Mouse (Mus musculus) spleen, adult 2 months (tissue): ENCODE data around the gene Clic5. TPM values are rescaled to one million over a fixed set of nuclear protein-coding genes. Genes with fewer than 3 reads are reported as not detected.
"Not testable (repeated sequence)": the region's sequence is repeated elsewhere in the genome, so short reads cannot be mapped to it uniquely, and the experiment has no call there.

ENCODE experiments used
- DNase-seq, 2 experiments: peaks; one replicate each; pipeline versions ENCODE4 v3.0.0 to v3.0.0-alpha.2; 2012 to 2021; ENCODE audit warnings: low spot score in 2 of 2, low read depth in 1 of 2
- H3K27ac ChIP-seq: fragments of 200-500 bp; 2 replicates; pipeline ENCODE4 v1.5.1; 2012; ENCODE audit warnings: low read length, inconsistent platforms; ENCODE audit not compliant: insufficient read depth
- H3K27me3 ChIP-seq: fragments of 200-500 bp; 2 replicates; pipeline ENCODE4 v1.6.1; 2012; ENCODE audit warnings: mild to moderate bottlenecking, moderate library complexity, low read length, inconsistent platforms; ENCODE audit not compliant: control insufficient read depth, insufficient read depth
- H3K36me3 ChIP-seq: fragments of 200-500 bp; 2 replicates; pipeline ENCODE4 v1.6.1; 2012; ENCODE audit warnings: mild to moderate bottlenecking, low read length, inconsistent platforms; ENCODE audit not compliant: control insufficient read depth, insufficient read depth
- H3K4me1 ChIP-seq: fragments of 200-500 bp; 2 replicates; pipeline ENCODE4 v1.6.1; 2011; ENCODE audit warnings: inconsistent platforms; ENCODE audit not compliant: control insufficient read depth, insufficient read depth, insufficient read length
- H3K4me3 ChIP-seq: fragments of 200-500 bp; 2 replicates; pipeline ENCODE4 v1.5.1; 2011; ENCODE audit warnings: mild to moderate bottlenecking, inconsistent platforms; ENCODE audit not compliant: insufficient read depth, insufficient read length; ENCODE audit errors: extremely low read depth
- CTCF ChIP-seq: fragments of 200-500 bp; IDR thresholded peaks from 2 replicates; pipeline ENCODE4 v1.5.1; 2011; ENCODE audit warnings: mild to moderate bottlenecking, inconsistent platforms; ENCODE audit not compliant: insufficient read depth, insufficient read length, insufficient replicate concordance; ENCODE audit errors: extremely low read depth
- POLR2A ChIP-seq: fragments of 200-500 bp; IDR thresholded peaks from 2 replicates; pipeline ENCODE4 v1.6.1; 2011; ENCODE audit warnings: low read depth, low read length, inconsistent platforms
- WGBS: fragments of 180-500 bp; shearing (Covaris S2); methylation state at CpG from one replicate; pipeline ENCODE4 v1.1.7; 2018; 5-methylcytosine and 5-hydroxymethylcytosine counted together
- polyA plus RNA-seq: library from polyadenylated mRNA; depleted of rRNA; stranded (reverse); fragments of >200 nt; gene quantifications from 2 replicates; pipeline ENCODE4 v1.2.3, GENCODE M21; 2012

The Clic5 gene
- polyA plus RNA-seq, 1 experiment, result 5.6 TPM

- WGBS, result 69% methylated on average over 3 of the region's 3 CpGs
- Histone ChIP-seq H3K36me3 (no peaks in the 10 kb centered on the region), H3K27me3 (no peaks in the 10 kb centered on the region), H3K4me3 (no peak overlapping the region), H3K4me1 (no peaks in the 10 kb centered on the region), H3K27ac (no peak overlapping the region)
- no peak for TF ChIP-seq POLR2A
- no peak for TF ChIP-seq CTCF
- no peak for DNase-seq
Observed at GRCm38 (mm10) chr17:44171930-44172329, 16.5 kb upstream of the Clic5 start.

GRCm38 (mm10) chr17:44173341-44173740, 15.0 kb upstream of the Clic5 start:
- DNase-seq, result no peak
- no peak for TF ChIP-seq POLR2A
- no peak for TF ChIP-seq CTCF
- 79% methylated on average over 2 of the region's 2 CpGs for WGBS

GRCm38 (mm10) chr17:44177291-44177690, 11.1 kb upstream of the Clic5 start:
- no peak for DNase-seq
- Histone ChIP-seq H3K27me3 (no peaks in the 10 kb centered on the region), H3K27ac (no peak overlapping the region), H3K36me3 (no peaks in the 10 kb centered on the region), H3K4me1 (no peaks in the 10 kb centered on the region), H3K4me3 (no peak overlapping the region)
- no peak for TF ChIP-seq POLR2A
- TF ChIP-seq CTCF, result no peak
- WGBS, result 79% methylated on average over 3 of the region's 3 CpGs

More at GRCm38 (mm10) chr17:44173341-44173740, 15.0 kb upstream of the Clic5 start:
- Histone ChIP-seq H3K36me3 (no peaks in the 10 kb centered on the region), H3K27ac (no peak overlapping the region), H3K27me3 (no peaks in the 10 kb centered on the region), H3K4me3 (no peak overlapping the region), H3K4me1 (no peaks in the 10 kb centered on the region)

- DNase-seq, result no peak
- H3K27me3 ChIP-seq, result no peaks in the 10 kb centered on the region
- no peaks in the 10 kb centered on the region for H3K36me3 ChIP-seq
- H3K27ac ChIP-seq, result no peak overlapping the region
- no peaks in the 10 kb centered on the region for H3K4me1 ChIP-seq
- 73% methylated on average over 8 of the region's 8 CpGs for WGBS
- no peak overlapping the region for H3K4me3 ChIP-seq
- TF ChIP-seq POLR2A, result no peak
- no peak for TF ChIP-seq CTCF
Observed at GRCm38 (mm10) chr17:44181346-44181745, 7.0 kb upstream of the Clic5 start.

- WGBS, result 84% methylated on average over 3 of the region's 3 CpGs
- H3K36me3 ChIP-seq, result no peaks in the 10 kb centered on the region
- H3K4me3 ChIP-seq, result no peak overlapping the region
- peaks cover 4% of the 10 kb centered on the region; the same call in 1 of the 2 replicates for H3K4me1 ChIP-seq
- DNase-seq, result no peak
- no peak overlapping the region for H3K27ac ChIP-seq
- no peak for TF ChIP-seq POLR2A
- no peak for TF ChIP-seq CTCF
- H3K27me3 ChIP-seq, result no peaks in the 10 kb centered on the region
Observed at GRCm38 (mm10) chr17:44186871-44187270, 1.5 kb upstream of the Clic5 start.

- not testable (repeated sequence) for H3K4me3 ChIP-seq, H3K36me3 ChIP-seq, H3K27ac ChIP-seq, H3K27me3 ChIP-seq, H3K4me1 ChIP-seq
- DNase-seq, result peak in 1 of 2 experiments; percentile 11
Observed at GRCm38 (mm10) chr17:44187537-44187936, 847 bp upstream of the Clic5 start.

- TF ChIP-seq POLR2A, result no peak
- no peak for TF ChIP-seq CTCF
- Histone ChIP-seq H3K27me3 (no peaks in the 10 kb centered on the region), H3K36me3 (no peaks in the 10 kb centered on the region), H3K27ac (peak overlapping the region; percentile 11; the same call in 1 of the 2 replicates), H3K4me3 (peak overlapping the region; percentile 57), H3K4me1 (peaks cover 4% of the 10 kb centered on the region; the same call in 1 of the 2 replicates)
- under 1% methylated on average over 24 of the region's 24 CpGs for WGBS
- peak in 1 of 2 experiments; percentile 7 for DNase-seq
Observed at GRCm38 (mm10) chr17:44188769-44189145, 373 bp downstream of the Clic5 start.
